In the genomic region with DNA sequence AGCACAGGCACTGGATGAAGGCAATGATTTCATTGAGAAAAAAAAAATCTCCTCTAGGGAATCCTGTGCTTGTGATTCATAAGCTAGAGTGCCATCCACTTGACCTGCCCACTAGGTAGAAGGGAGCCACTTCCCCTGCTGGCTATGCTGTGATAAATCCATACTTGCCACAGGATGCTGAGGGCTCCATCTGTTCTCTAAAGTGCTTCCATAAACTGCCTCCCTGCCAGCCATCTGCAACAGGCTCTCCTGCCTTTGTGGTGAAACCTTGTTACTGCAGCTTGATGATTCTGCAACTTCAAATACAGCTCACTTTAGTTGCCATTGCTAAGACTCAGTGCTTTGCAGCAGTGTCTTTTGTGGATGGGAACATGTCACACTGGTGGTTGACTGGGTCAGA, we compare ENCODE assay signal across 13 mouse cellular contexts.
DNase-seq lines count a peak whose midpoint lies in the region; ATAC-seq and TF ChIP-seq lines count a peak whose summit lies in the region.
"Had no signal": no experiment of that assay in that cellular context is flagged by ENCODE, and none has a peak within 500 bp of the region (broad histone marks: within the 10 kb centered on the region; RNA-seq: fewer than 3 reads in every experiment).

No protein-coding gene starts in this region.

- 0 out of 2 replicates have a peak, but pooled peaks have one; percentile 56 for ATAC-seq in hindbrain, postnatal 0 days
- ATAC-seq in hindbrain, embryonic 12.5 days (ENCODE audit: low FRiP score) = no peak
- no peak for ATAC-seq in heart, embryonic 11.5 days (replicated peaks; ENCODE audit: insufficient number of reproducible peaks, low FRiP score, low TSS enrichment)

- no peaks in the 10 kb centered on the region for H3K9me3 ChIP-seq in hindbrain, postnatal 0 days (ENCODE audit: low read length)
- no peaks in the 10 kb centered on the region for H3K9me3 ChIP-seq in hindbrain, embryonic 12.5 days (replicated peaks)
- H3K9me3 ChIP-seq in embryonic facial prominence, embryonic 10.5 days = no peaks in the 10 kb centered on the region
- H3K9me3 ChIP-seq in heart, embryonic 11.5 days (replicated peaks; ENCODE audit: control insufficient read depth, low read length) = no peaks in the 10 kb centered on the region
- H3K9me3 ChIP-seq: neural tube, embryonic 12.5 days had no signal

- no peak overlapping the region for H3K27ac ChIP-seq in hindbrain, postnatal 0 days
- no peak overlapping the region for H3K27ac ChIP-seq in hindbrain, embryonic 12.5 days
- no peak overlapping the region for H3K27ac ChIP-seq in embryonic facial prominence, embryonic 10.5 days (replicated peaks)
- H3K27ac ChIP-seq in heart, embryonic 11.5 days (ENCODE audit: low read depth, low read length) = no peak overlapping the region
- H3K27ac ChIP-seq: neural tube, embryonic 12.5 days had no signal

- H3K4me1 ChIP-seq in hindbrain, postnatal 0 days (ENCODE audit: insufficient read depth, low read length) = no peaks in the 10 kb centered on the region
- H3K4me1 ChIP-seq in hindbrain, embryonic 12.5 days = no peaks in the 10 kb centered on the region
- H3K4me1 ChIP-seq in embryonic facial prominence, embryonic 10.5 days = peaks cover 30% of the 10 kb centered on the region
- peaks cover 18% of the 10 kb centered on the region for H3K4me1 ChIP-seq in heart, embryonic 11.5 days (ENCODE audit: control insufficient read depth, insufficient read depth, low read length)
- H3K4me1 ChIP-seq: neural tube, embryonic 12.5 days had no signal

- peak; percentile 45 for TF ChIP-seq CTCF in hindbrain, postnatal 0 days (IDR thresholded peaks at IDR 0.05; ENCODE audit: low read depth)

- H3K4me2 ChIP-seq in hindbrain, postnatal 0 days (ENCODE audit: low read depth, low read length) = no peak overlapping the region
- H3K4me2 ChIP-seq in hindbrain, embryonic 12.5 days (replicated peaks) = no peak overlapping the region
- no peak overlapping the region for H3K4me2 ChIP-seq in heart, embryonic 11.5 days
- H3K4me2 ChIP-seq: neural tube, embryonic 12.5 days had no signal

- H3K9ac ChIP-seq in hindbrain, postnatal 0 days (replicated peaks; ENCODE audit: low read length) = no peak overlapping the region
- H3K9ac ChIP-seq in hindbrain, embryonic 12.5 days = no peak overlapping the region
- H3K9ac ChIP-seq in heart, embryonic 11.5 days (ENCODE audit: low read depth, low read length) = no peak overlapping the region
- H3K9ac ChIP-seq: neural tube, embryonic 12.5 days had no signal

- no peaks in the 10 kb centered on the region for H3K27me3 ChIP-seq in hindbrain, postnatal 0 days (ENCODE audit: insufficient read depth, low read length)
- no peaks in the 10 kb centered on the region for H3K27me3 ChIP-seq in hindbrain, embryonic 12.5 days
- no peaks in the 10 kb centered on the region for H3K27me3 ChIP-seq in embryonic facial prominence, embryonic 10.5 days (replicated peaks; ENCODE audit: low read depth, poor library complexity, severe bottlenecking)
- H3K27me3 ChIP-seq in heart, embryonic 11.5 days (ENCODE audit: control insufficient read depth, insufficient read depth, low read length) = no peaks in the 10 kb centered on the region
- H3K27me3 ChIP-seq: neural tube, embryonic 12.5 days had no signal

- no peak overlapping the region for H3K4me3 ChIP-seq in hindbrain, postnatal 0 days (ENCODE audit: low read length)
- H3K4me3 ChIP-seq in hindbrain, embryonic 12.5 days = no peak overlapping the region
- H3K4me3 ChIP-seq in embryonic facial prominence, embryonic 10.5 days = no peak overlapping the region
- no peak overlapping the region for H3K4me3 ChIP-seq in heart, embryonic 11.5 days (ENCODE audit: low read depth, low read length)
- H3K4me3 ChIP-seq: neural tube, embryonic 12.5 days had no signal

- H3K36me3 ChIP-seq in hindbrain, postnatal 0 days (ENCODE audit: insufficient read depth, low read length) = no peaks in the 10 kb centered on the region
- H3K36me3 ChIP-seq in hindbrain, embryonic 12.5 days = no peaks in the 10 kb centered on the region
- no peaks in the 10 kb centered on the region for H3K36me3 ChIP-seq in embryonic facial prominence, embryonic 10.5 days (replicated peaks)
- no peaks in the 10 kb centered on the region for H3K36me3 ChIP-seq in heart, embryonic 11.5 days (ENCODE audit: control insufficient read depth, insufficient read depth, low read length)
- H3K36me3 ChIP-seq: neural tube, embryonic 12.5 days had no signal

- peak; percentile 33 for DNase-seq in hindbrain, postnatal 0 days (ENCODE audit: low spot score)
- peak; percentile 24 for DNase-seq in right cerebral cortex, adult 18-20 months
- no peak for DNase-seq in right cerebral cortex, postnatal 10 days (ENCODE audit: low spot score in 2 of 2)
- peak; percentile 52 for DNase-seq in embryo, embryonic 10 days (ENCODE audit: low spot score)
- no peak for DNase-seq in embryonic facial prominence, embryonic 10.5 days (ENCODE audit: low spot score)
- no peak for DNase-seq in urinary bladder, postnatal 10 days (ENCODE audit: low spot score)
- DNase-seq: adrenal gland, postnatal 36 days; gastrocnemius, postnatal 36 days; lung, postnatal 36 days; thymus, postnatal 14 days had no signal

Comparison
In these comparisons a context has a peak if more than half of its experiments do, and no peak if none do; other contexts are left out.
1. DNase-seq: peak in hindbrain, postnatal 0 days (single experiment), right cerebral cortex, adult 18-20 months (single experiment) and embryo, embryonic 10 days (single experiment); none in right cerebral cortex, postnatal 10 days (0 of 2), embryonic facial prominence, embryonic 10.5 days (single experiment) and urinary bladder, postnatal 10 days (single experiment).